Mouse (Mus musculus) E14TG2a.4 (cell line): ENCODE results near the gene Ly6g6f.

ENCODE experiments used
- CTCF ChIP-seq: conservative IDR thresholded peaks from 2 replicates; pipeline ENCODE4 v1.5.1; 2014; ENCODE audit warnings: low read length
- NANOG ChIP-seq: IDR thresholded peaks from 2 replicates; pipeline ENCODE4 v1.6.1; 2014; ENCODE audit warnings: borderline replicate concordance, low read length, mixed read lengths

GRCm38 (mm10) chr17:35132174-35132560 lies 46.8 kb upstream of the Ly6g6f start:
- TF ChIP-seq CTCF = no peak
- TF ChIP-seq NANOG = no peak
